Mouse (Mus musculus) cortical plate, adult 2 months (tissue): ENCODE measurements at regions not wholly inside any gene's neighbourhood (a gene's known extent, or its start where the extent isn't known, plus 50 kb on each side); places are given as distances from the start of the nearest gene placed in this dataset.

Experiments
- CTCF ChIP-seq: fragments of 200-500 bp; IDR thresholded peaks from 2 replicates; pipeline ENCODE4 v1.5.1; 2011; ENCODE audit warnings: mild to moderate bottlenecking, control low read depth, low read length; ENCODE audit not compliant: insufficient read depth; ENCODE audit errors: extremely low read depth
- POLR2A ChIP-seq: fragments of 200-500 bp; IDR thresholded peaks from 2 replicates; pipeline ENCODE4 v1.6.1; 2011; ENCODE audit warnings: mild to moderate bottlenecking, low read length, control low read depth; ENCODE audit not compliant: insufficient read depth; ENCODE audit errors: extremely low read depth

DNA sequence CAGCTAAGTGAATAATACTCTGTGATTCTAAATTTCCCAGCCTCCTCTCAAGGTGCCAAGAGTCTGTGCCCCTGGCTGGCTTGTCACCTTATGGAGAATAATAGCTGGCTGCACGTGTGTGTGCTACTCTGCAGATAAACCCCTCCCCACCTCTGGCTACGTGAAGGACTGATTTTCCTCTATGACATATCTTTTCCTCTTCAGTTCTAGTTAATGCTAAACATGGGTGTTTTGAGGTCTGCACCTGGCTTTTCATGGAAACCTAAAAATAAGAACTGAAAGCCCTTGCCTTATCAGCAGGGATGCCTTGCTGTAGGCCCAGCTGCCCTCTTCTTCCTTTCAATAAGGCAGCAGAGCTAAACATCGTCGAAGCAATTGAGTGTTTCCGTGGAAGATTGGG lies 321.5 kb downstream of the Gadd45g start:
- TF ChIP-seq CTCF (no peak), POLR2A (no peak)
